Mouse (Mus musculus) adrenal gland, adult (tissue): ENCODE measurements around the gene Mpi.

Experiments used
- DNase-seq, 2 experiments: peaks; one replicate each; pipeline ENCODE4 v3.0.0; 2022 to 2023; ENCODE audit warnings: low spot score in 1 of 2; ENCODE audit not compliant: inconsistent age in 2 of 2

The Mpi gene

GRCm38 (mm10) chr9:57562896-57563372, 10.4 kb upstream of the Mpi start:
- DNase-seq, result peak; percentile 26 to 63

GRCm38 (mm10) chr9:57561711-57562099, 9.1 kb upstream of the Mpi start:
- DNase-seq, result peak; percentile 15 to 40

- peak; percentile 95 to 99 for DNase-seq
Measured at GRCm38 (mm10) chr9:57560861-57561710, 8.5 kb upstream of the Mpi start, which contains the start of gene Scamp2. Gene Scamp2, plus strand, starts transcription at chr9:57560943.

- peak in 1 of 2 experiments; percentile 18 for DNase-seq
Measured at GRCm38 (mm10) chr9:57560263-57560662, 7.7 kb upstream of the Mpi start.

- no peak for DNase-seq
Measured at GRCm38 (mm10) chr9:57559568-57559967, 7.0 kb upstream of the Mpi start.

GRCm38 (mm10) chr9:57558625-57559024, 6.1 kb upstream of the Mpi start:
- DNase-seq, result no peak

- DNase-seq, result no peak
Measured at GRCm38 (mm10) chr9:57557215-57557614, 4.7 kb upstream of the Mpi start.

- no peak for DNase-seq
Measured at GRCm38 (mm10) chr9:57554753-57555152, 2.2 kb upstream of the Mpi start.

- no peak for DNase-seq
Measured at GRCm38 (mm10) chr9:57553119-57553518, 556 bp upstream of the Mpi start.

GRCm38 (mm10) chr9:57550126-57550862, 2.3 kb downstream of the Mpi start:
- peak; percentile 62 to 81 for DNase-seq

- no peak for DNase-seq
Measured at GRCm38 (mm10) chr9:57549186-57549585, 3.4 kb downstream of the Mpi start.

- no peak for DNase-seq
Measured at GRCm38 (mm10) chr9:57547869-57548268, 4.7 kb downstream of the Mpi start.

GRCm38 (mm10) chr9:57547287-57547686, 5.3 kb downstream of the Mpi start:
- peak; percentile 46 to 57 for DNase-seq

- no peak for DNase-seq
Measured at GRCm38 (mm10) chr9:57543951-57544350, 8.6 kb downstream of the Mpi start.

GRCm38 (mm10) chr9:57541312-57541711, 11.3 kb downstream of the Mpi start:
- DNase-seq, result peak; percentile 36 to 85

- no peak for DNase-seq
Measured at GRCm38 (mm10) chr9:57539550-57539949, 13.0 kb downstream of the Mpi start.

- DNase-seq, result no peak
Measured at GRCm38 (mm10) chr9:57537728-57538181, 14.8 kb downstream of the Mpi start.

GRCm38 (mm10) chr9:57537044-57537727, 15.4 kb downstream of the Mpi start, which contains the start of gene Fam219b:
Gene Fam219b, plus strand, starts transcription at chr9:57537528.
- DNase-seq, result peak; percentile 93 to 97

GRCm38 (mm10) chr9:57536362-57536761, 16.2 kb downstream of the Mpi start:
- DNase-seq, result no peak

- DNase-seq, result peak in 1 of 2 experiments; percentile 33
Measured at GRCm38 (mm10) chr9:57531946-57532345, 20.6 kb downstream of the Mpi start.

GRCm38 (mm10) chr9:57526435-57526834, 26.1 kb downstream of the Mpi start:
- no peak for DNase-seq
